Mouse (Mus musculus) forebrain, embryonic 12.5 days (tissue): ENCODE measurements at regions not wholly inside any gene's neighbourhood (a gene's known extent, or its start where the extent isn't known, plus 50 kb on each side); places are given as distances from the start of the nearest gene placed in this dataset.

Source experiments
- ATAC-seq: fragments of 200-750 bp; cut with Nextera tagmentation; 2 replicates; pipeline ENCODE4 v1.8.0; 2017; ENCODE audit warnings: moderate TSS enrichment; ENCODE audit not compliant: low FRiP score
- H3K27ac ChIP-seq: fragments of 300-500 bp; sonication (generic); 2 replicates; pipeline ENCODE4 v1.5.1; 2016; ENCODE audit warnings: mild to moderate bottlenecking
- H3K27me3 ChIP-seq: fragments of 300-500 bp; sonication (generic); 2 replicates; pipeline ENCODE4 v1.6.1; 2016; ENCODE audit warnings: mild to moderate bottlenecking
- H3K36me3 ChIP-seq: fragments of 300-500 bp; sonication (generic); replicated peaks from 2 replicates; pipeline ENCODE4 v1.6.1; 2016; ENCODE audit warnings: mild to moderate bottlenecking
- H3K4me1 ChIP-seq: fragments of 300-500 bp; sonication (generic); 2 replicates; pipeline ENCODE4 v1.6.1; 2016
- H3K4me2 ChIP-seq: fragments of 300-500 bp; sonication (generic); 2 replicates; pipeline ENCODE4 v1.6.1; 2016; ENCODE audit warnings: mild to moderate bottlenecking, moderate library complexity
- H3K4me3 ChIP-seq: fragments of 300-500 bp; sonication (generic); replicated peaks from 2 replicates; pipeline ENCODE4 v1.5.1; 2016; ENCODE audit warnings: mild to moderate bottlenecking
- H3K9ac ChIP-seq: fragments of 300-500 bp; sonication (generic); 2 replicates; pipeline ENCODE4 v1.6.1; 2016; ENCODE audit warnings: mild to moderate bottlenecking
- H3K9me3 ChIP-seq: fragments of 300-500 bp; sonication (generic); 2 replicates; pipeline ENCODE4 v1.6.1; 2016
- WGBS: fragments of 180-500 bp; shearing (Covaris S2); methylation state at CpG from one replicate; pipeline ENCODE4 v1.1.7; 2016; 5-methylcytosine and 5-hydroxymethylcytosine counted together

- Histone ChIP-seq H3K36me3 (no peaks in the 10 kb centered on the region), H3K9me3 (no peaks in the 10 kb centered on the region), H3K4me3 (no peak overlapping the region), H3K4me2 (no peak overlapping the region), H3K27me3 (no peaks in the 10 kb centered on the region), H3K4me1 (no peaks in the 10 kb centered on the region), H3K27ac (no peak overlapping the region), H3K9ac (no peak overlapping the region)
- no peak for ATAC-seq
- 84% methylated on average over 4 of the region's 4 CpGs for WGBS
These were observed 2310.3 kb upstream of the Lrrc6 start for GRCm38 (mm10) chr15:68811041-68811440.

- no peak overlapping the region for H3K4me3 ChIP-seq
- H3K4me2 ChIP-seq = no peak overlapping the region
- H3K27me3 ChIP-seq = no peaks in the 10 kb centered on the region
- H3K36me3 ChIP-seq = no peaks in the 10 kb centered on the region
- H3K4me1 ChIP-seq = no peaks in the 10 kb centered on the region
- H3K9ac ChIP-seq = no peak overlapping the region
- no peak for ATAC-seq
- WGBS = 83% methylated on average over 6 of the region's 6 CpGs
- no peaks in the 10 kb centered on the region for H3K9me3 ChIP-seq
- H3K27ac ChIP-seq = no peak overlapping the region
These were observed 2309.9 kb upstream of the Lrrc6 start for GRCm38 (mm10) chr15:68810593-68810992.

DNA sequence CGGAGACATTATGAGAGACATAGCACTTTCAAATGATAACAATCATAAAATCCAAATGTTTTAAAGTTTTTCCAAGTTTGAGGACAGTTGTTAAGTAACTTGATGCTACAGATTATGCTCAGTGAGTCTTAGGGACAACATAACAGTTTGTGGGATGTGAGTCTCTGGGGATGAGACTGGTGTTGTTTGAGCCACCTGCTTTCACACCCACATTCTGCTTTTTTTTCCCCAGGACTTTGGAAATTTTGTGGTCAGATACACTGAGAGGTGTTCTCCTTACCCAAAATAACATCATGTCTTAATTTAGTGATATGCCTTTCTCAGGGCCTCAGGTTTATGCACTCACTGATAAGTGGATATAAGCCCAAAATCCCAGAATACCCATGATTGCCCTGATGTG, 2307.5 kb upstream of the Lrrc6 start:
- no peak overlapping the region for H3K9ac ChIP-seq
- H3K36me3 ChIP-seq = no peaks in the 10 kb centered on the region
- H3K9me3 ChIP-seq = no peaks in the 10 kb centered on the region
- WGBS = 91% methylated on average over 1 of the region's 1 CpGs
- no peaks in the 10 kb centered on the region for H3K27me3 ChIP-seq
- H3K4me2 ChIP-seq = no peak overlapping the region
- H3K4me3 ChIP-seq = no peak overlapping the region
- H3K4me1 ChIP-seq = no peaks in the 10 kb centered on the region
- H3K27ac ChIP-seq = no peak overlapping the region
- no peak for ATAC-seq

DNA sequence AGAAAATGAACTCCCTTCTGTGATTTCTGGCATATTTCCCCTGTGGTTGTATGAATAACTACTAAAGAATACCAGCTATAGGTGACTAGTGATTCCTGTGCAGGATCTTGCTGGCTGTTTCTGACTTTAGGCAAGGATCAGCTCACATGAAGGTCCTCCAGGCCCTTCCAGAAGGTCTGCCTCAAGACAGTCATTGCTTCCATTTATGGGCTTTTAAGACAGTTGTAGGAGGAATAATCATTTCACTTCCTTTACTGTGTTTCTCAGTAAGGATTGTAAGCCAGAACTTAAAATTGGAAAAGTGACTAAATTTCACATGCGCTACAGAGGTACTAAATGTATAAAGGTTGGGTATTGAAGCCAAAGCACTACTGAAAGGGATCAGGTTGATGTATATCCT, 2303.5 kb upstream of the Lrrc6 start:
- H3K4me2 ChIP-seq = no peak overlapping the region
- H3K9me3 ChIP-seq = no peaks in the 10 kb centered on the region
- H3K9ac ChIP-seq = no peak overlapping the region
- no peaks in the 10 kb centered on the region for H3K36me3 ChIP-seq
- H3K27me3 ChIP-seq = no peaks in the 10 kb centered on the region
- H3K4me1 ChIP-seq = no peaks in the 10 kb centered on the region
- ATAC-seq = no peak
- no peak overlapping the region for H3K27ac ChIP-seq
- WGBS = 98% methylated on average over 1 of the region's 1 CpGs
- no peak overlapping the region for H3K4me3 ChIP-seq

GRCm38 (mm10) chr15:68801763-68802162, 2301.1 kb upstream of the Lrrc6 start:
- Histone ChIP-seq H3K36me3 (no peaks in the 10 kb centered on the region), H3K27ac (no peak overlapping the region), H3K9me3 (no peaks in the 10 kb centered on the region), H3K4me1 (no peaks in the 10 kb centered on the region), H3K4me3 (no peak overlapping the region), H3K4me2 (no peak overlapping the region), H3K27me3 (no peaks in the 10 kb centered on the region), H3K9ac (no peak overlapping the region)
- 83% methylated on average over 4 of the region's 4 CpGs for WGBS
- ATAC-seq = no peak

DNA sequence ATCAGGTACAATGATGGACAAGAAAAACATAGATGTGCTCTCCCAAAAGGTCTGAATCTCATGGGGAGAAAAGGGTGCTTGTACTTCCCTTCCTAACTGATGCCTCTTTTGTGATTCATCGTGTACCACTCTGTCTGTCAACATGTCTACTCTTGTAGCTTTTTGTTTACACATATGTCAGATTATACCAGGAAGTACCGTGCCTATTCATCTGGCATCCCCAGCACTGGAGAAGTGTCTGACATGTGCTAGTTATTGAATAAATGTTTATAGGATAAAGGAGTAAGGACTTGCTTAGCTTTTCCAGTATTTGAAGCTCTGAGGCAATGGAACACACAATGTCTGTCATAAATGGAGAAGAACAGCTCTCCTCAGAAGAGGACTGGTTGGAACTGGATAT, 2296.7 kb upstream of the Lrrc6 start:
- no peaks in the 10 kb centered on the region for H3K36me3 ChIP-seq
- no peaks in the 10 kb centered on the region for H3K9me3 ChIP-seq
- H3K4me1 ChIP-seq = no peaks in the 10 kb centered on the region
- H3K4me3 ChIP-seq = no peak overlapping the region
- H3K4me2 ChIP-seq = no peak overlapping the region
- 77% methylated on average over 2 of the region's 2 CpGs for WGBS
- H3K27ac ChIP-seq = no peak overlapping the region
- no peak overlapping the region for H3K9ac ChIP-seq
- no peaks in the 10 kb centered on the region for H3K27me3 ChIP-seq
- ATAC-seq = no peak

- Histone ChIP-seq H3K36me3 (no peaks in the 10 kb centered on the region), H3K9me3 (no peaks in the 10 kb centered on the region), H3K9ac (no peak overlapping the region), H3K4me3 (no peak overlapping the region), H3K4me2 (no peak overlapping the region), H3K27ac (no peak overlapping the region), H3K27me3 (no peaks in the 10 kb centered on the region), H3K4me1 (no peaks in the 10 kb centered on the region)
- 67% methylated on average over 4 of the region's 4 CpGs for WGBS
- ATAC-seq = no peak
These were observed 2294.7 kb upstream of the Lrrc6 start for GRCm38 (mm10) chr15:68795239-68795960.

DNA sequence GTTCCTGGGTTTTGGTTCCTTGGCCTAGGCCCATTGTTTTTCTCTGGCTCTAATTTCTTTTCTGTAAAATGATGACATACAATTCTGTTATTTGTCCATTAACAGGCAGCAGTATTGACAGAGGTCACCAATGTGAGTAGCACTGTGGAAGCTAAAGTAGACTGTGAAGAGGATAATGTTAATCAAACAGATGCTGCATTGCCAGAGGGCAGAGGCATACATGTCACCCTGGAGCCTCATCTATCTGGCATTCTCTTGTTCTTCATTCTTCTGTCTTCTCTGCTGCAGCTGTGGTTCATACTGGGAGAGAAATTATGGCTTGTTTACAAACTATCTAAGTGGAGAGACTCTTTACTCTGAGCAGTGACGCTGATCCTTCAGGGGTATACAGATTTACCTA, 2259.2 kb upstream of the Lrrc6 start:
- ATAC-seq = no peak
- Histone ChIP-seq H3K4me1 (no peaks in the 10 kb centered on the region; the same call in 1 of the 2 replicates), H3K9me3 (no peaks in the 10 kb centered on the region), H3K9ac (no peak overlapping the region), H3K36me3 (no peaks in the 10 kb centered on the region), H3K4me2 (no peak overlapping the region), H3K27me3 (no peaks in the 10 kb centered on the region), H3K27ac (no peak overlapping the region), H3K4me3 (no peak overlapping the region)
- 88% methylated on average over 1 of the region's 1 CpGs for WGBS

GRCm38 (mm10) chr15:68755255-68755654, 2254.5 kb upstream of the Lrrc6 start:
- no peak for ATAC-seq
- H3K36me3 ChIP-seq = no peaks in the 10 kb centered on the region
- no peak overlapping the region for H3K27ac ChIP-seq
- no peak overlapping the region for H3K4me3 ChIP-seq
- no peak overlapping the region for H3K4me2 ChIP-seq
- H3K9ac ChIP-seq = no peak overlapping the region
- H3K27me3 ChIP-seq = no peaks in the 10 kb centered on the region
- H3K4me1 ChIP-seq = no peaks in the 10 kb centered on the region; the same call in 1 of the 2 replicates
- no peaks in the 10 kb centered on the region for H3K9me3 ChIP-seq
- 85% methylated on average over 1 of the region's 1 CpGs for WGBS

DNA sequence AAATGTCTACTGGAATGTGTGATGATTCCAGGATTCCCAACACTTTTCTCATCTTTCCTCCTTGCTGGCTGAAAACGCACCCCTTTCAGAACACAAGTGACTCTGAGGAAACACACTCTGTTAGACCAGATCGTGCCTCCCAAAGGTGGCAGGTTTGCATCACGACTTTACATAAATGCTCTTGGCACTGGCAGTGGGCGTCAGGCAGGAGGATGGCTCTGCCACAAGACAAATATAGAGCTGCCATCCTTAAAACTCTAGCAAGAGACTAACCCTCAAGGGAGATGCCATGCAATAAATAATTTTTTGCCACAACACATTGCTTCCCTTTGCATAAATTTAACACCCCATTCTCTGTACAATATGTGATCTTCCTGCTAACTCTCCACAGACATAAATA, 2254.1 kb upstream of the Lrrc6 start:
- H3K27me3 ChIP-seq = no peaks in the 10 kb centered on the region
- H3K4me1 ChIP-seq = no peaks in the 10 kb centered on the region; the same call in 1 of the 2 replicates
- ATAC-seq = no peak
- no peaks in the 10 kb centered on the region for H3K9me3 ChIP-seq
- no peak overlapping the region for H3K9ac ChIP-seq
- H3K36me3 ChIP-seq = no peaks in the 10 kb centered on the region
- no peak overlapping the region for H3K4me2 ChIP-seq
- no peak overlapping the region for H3K27ac ChIP-seq
- H3K4me3 ChIP-seq = no peak overlapping the region
- WGBS = 82% methylated on average over 4 of the region's 4 CpGs

DNA sequence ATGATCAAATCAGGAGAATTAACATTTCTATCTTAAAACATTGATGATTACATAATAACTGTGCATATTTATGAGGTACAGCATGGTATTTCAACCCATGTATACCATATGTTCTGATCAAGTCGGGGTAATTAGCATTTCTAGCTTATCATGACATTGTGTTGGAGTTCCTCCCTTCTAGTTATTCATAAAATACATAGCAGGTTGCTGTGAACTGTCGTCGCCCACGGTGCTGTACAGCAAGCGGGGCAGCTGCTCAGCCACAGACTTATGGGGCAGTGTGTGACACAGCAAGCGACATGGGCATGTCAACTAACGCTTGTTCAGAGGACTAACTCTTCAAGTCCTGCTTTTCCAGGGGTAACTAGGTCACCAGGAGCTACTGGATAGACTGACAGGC, 2238.6 kb upstream of the Lrrc6 start:
- H3K9ac ChIP-seq = no peak overlapping the region
- no peaks in the 10 kb centered on the region for H3K9me3 ChIP-seq
- no peaks in the 10 kb centered on the region for H3K36me3 ChIP-seq
- 90% methylated on average over 7 of the region's 7 CpGs for WGBS
- no peaks in the 10 kb centered on the region for H3K4me1 ChIP-seq
- H3K27ac ChIP-seq = no peak overlapping the region
- H3K4me3 ChIP-seq = no peak overlapping the region
- H3K27me3 ChIP-seq = no peaks in the 10 kb centered on the region
- no peak overlapping the region for H3K4me2 ChIP-seq
- no peak for ATAC-seq

- no peak overlapping the region for H3K4me2 ChIP-seq
- WGBS = 70% methylated on average over 5 of the region's 5 CpGs
- ATAC-seq = no peak
These were observed 2220.5 kb upstream of the Lrrc6 start for GRCm38 (mm10) chr15:68721250-68721649.

GRCm38 (mm10) chr15:68719486-68719885, 2218.8 kb upstream of the Lrrc6 start:
- H3K27ac ChIP-seq = no peak overlapping the region
- no peak overlapping the region for H3K4me2 ChIP-seq
- no peak for ATAC-seq
- no peak overlapping the region for H3K4me3 ChIP-seq
- WGBS = 85% methylated on average over 12 of the region's 12 CpGs
- H3K27me3 ChIP-seq = no peaks in the 10 kb centered on the region
- H3K9ac ChIP-seq = no peak overlapping the region
- H3K4me1 ChIP-seq = no peaks in the 10 kb centered on the region
- H3K36me3 ChIP-seq = no peaks in the 10 kb centered on the region
- H3K9me3 ChIP-seq = no peaks in the 10 kb centered on the region

More at GRCm38 (mm10) chr15:68721250-68721649, 2220.5 kb upstream of the Lrrc6 start:
- no peaks in the 10 kb centered on the region for H3K4me1 ChIP-seq
- H3K4me3 ChIP-seq = no peak overlapping the region
- no peak overlapping the region for H3K9ac ChIP-seq
- no peak overlapping the region for H3K27ac ChIP-seq
- H3K36me3 ChIP-seq = no peaks in the 10 kb centered on the region
- H3K27me3 ChIP-seq = no peaks in the 10 kb centered on the region
- H3K9me3 ChIP-seq = no peaks in the 10 kb centered on the region
